Mouse (Mus musculus) kidney, embryonic 15.5 days (tissue): ENCODE data around the gene Polr2f. TPM values are rescaled to one million over a fixed set of nuclear protein-coding genes. Genes with fewer than 3 reads are reported as not detected.

ENCODE experiments used
- ATAC-seq: fragments of 200-750 bp; cut with Nextera tagmentation; replicated peaks from 2 replicates; pipeline ENCODE4 v1.8.0; 2017; ENCODE audit warnings: moderate TSS enrichment; ENCODE audit not compliant: low FRiP score
- H3K27ac ChIP-seq: fragments of 300-500 bp; sonication (generic); 2 replicates; pipeline ENCODE4 v1.5.1; 2015; ENCODE audit warnings: mild to moderate bottlenecking, inconsistent platforms
- H3K27me3 ChIP-seq: fragments of 300-500 bp; sonication (generic); 2 replicates; pipeline ENCODE4 v1.6.1; 2015; ENCODE audit warnings: inconsistent platforms
- H3K36me3 ChIP-seq: fragments of 300-500 bp; sonication (generic); 2 replicates; pipeline ENCODE4 v1.6.1; 2015; ENCODE audit warnings: inconsistent platforms
- H3K4me1 ChIP-seq: fragments of 300-500 bp; sonication (generic); 2 replicates; pipeline ENCODE4 v1.6.1; 2015; ENCODE audit warnings: inconsistent platforms
- H3K4me2 ChIP-seq: fragments of 300-500 bp; sonication (generic); 2 replicates; pipeline ENCODE4 v1.6.1; 2015; ENCODE audit warnings: moderate library complexity, mild to moderate bottlenecking, inconsistent platforms
- H3K4me3 ChIP-seq: fragments of 300-500 bp; sonication (generic); replicated peaks from 2 replicates; pipeline ENCODE4 v1.5.1; 2015; ENCODE audit warnings: mild to moderate bottlenecking, inconsistent platforms
- H3K9ac ChIP-seq: fragments of 300-500 bp; sonication (generic); 2 replicates; pipeline ENCODE4 v1.6.1; 2015; ENCODE audit warnings: mild to moderate bottlenecking, inconsistent platforms
- H3K9me3 ChIP-seq: fragments of 300-500 bp; sonication (generic); replicated peaks from 2 replicates; pipeline ENCODE4 v1.6.1; 2016; ENCODE audit warnings: inconsistent platforms
- WGBS: fragments of 180-500 bp; shearing (Covaris S2); methylation state at CpG from one replicate; pipeline ENCODE4 v1.1.7; 2015; ENCODE audit warnings: mixed read lengths; 5-methylcytosine and 5-hydroxymethylcytosine counted together
- polyA plus RNA-seq: library from polyadenylated mRNA; unstranded; fragments of >200 nt; fragmentation: Nextera tagmentation; extraction: Ambion mirVana; gene quantifications from 2 replicates; pipeline ENCODE4 v1.2.1, GENCODE M21; 2015

Gene Polr2f
- polyA plus RNA-seq, 1 experiment from 2014 or later, result 303 TPM

- Histone ChIP-seq H3K27ac (no peak overlapping the region), H3K4me2 (no peak overlapping the region), H3K4me3 (no peak overlapping the region), H3K4me1 (peaks cover 16% of the 10 kb centered on the region), H3K9ac (no peak overlapping the region), H3K27me3 (peaks cover 71% of the 10 kb centered on the region), H3K36me3 (no peaks in the 10 kb centered on the region), H3K9me3 (no peaks in the 10 kb centered on the region)
- WGBS, result 10% methylated on average over 15 of the region's 15 CpGs
- no peak for ATAC-seq
Observed at GRCm38 (mm10) chr15:79164251-79164650, 23.4 kb downstream of the Polr2f start.

- Histone ChIP-seq H3K4me2 (no peak within 1 kb of the TSS), H3K4me1 (peaks cover 19% of the 10 kb centered on the region), H3K9me3 (no peaks in the 10 kb centered on the region), H3K36me3 (no peaks in the 10 kb centered on the region), H3K4me3 (no peak within 1 kb of the TSS), H3K9ac (no peak within 1 kb of the TSS), H3K27ac (no peak within 1 kb of the TSS), H3K27me3 (peaks cover 62% of the 10 kb centered on the region)
- no peak for ATAC-seq
- WGBS, result 56% methylated on average over 5 of the region's 5 CpGs
Observed at GRCm38 (mm10) chr15:79165140-79165539, 24.3 kb downstream of the Polr2f start, which contains the start of gene Sox10. Gene Sox10 (minus strand): TSS chr15:79165240.

- H3K27me3 ChIP-seq, result peaks cover 47% of the 10 kb centered on the region
- H3K27ac ChIP-seq, result no peak overlapping the region
- H3K36me3 ChIP-seq, result no peaks in the 10 kb centered on the region
- H3K4me2 ChIP-seq, result no peak overlapping the region
- no peaks in the 10 kb centered on the region for H3K9me3 ChIP-seq
- peaks cover 19% of the 10 kb centered on the region for H3K4me1 ChIP-seq
- WGBS, result 53% methylated on average over 8 of the region's 8 CpGs
- H3K4me3 ChIP-seq, result no peak overlapping the region
- ATAC-seq, result no peak
- no peak overlapping the region for H3K9ac ChIP-seq
Observed at GRCm38 (mm10) chr15:79166712-79167111, 25.9 kb downstream of the Polr2f start.

- 0 out of 2 replicates have a peak, but pooled peaks have one; percentile 43 for ATAC-seq
- Histone ChIP-seq H3K4me3 (no peak overlapping the region), H3K9ac (no peak overlapping the region), H3K27ac (no peak overlapping the region), H3K4me1 (peaks cover 12% of the 10 kb centered on the region; the same call in 1 of the 2 replicates), H3K4me2 (no peak overlapping the region), H3K27me3 (no peaks in the 10 kb centered on the region), H3K9me3 (no peaks in the 10 kb centered on the region), H3K36me3 (no peaks in the 10 kb centered on the region)
- 35% methylated on average over 6 of the region's 6 CpGs for WGBS
Observed at GRCm38 (mm10) chr15:79176905-79177304, 36.1 kb downstream of the Polr2f start.

DNA sequence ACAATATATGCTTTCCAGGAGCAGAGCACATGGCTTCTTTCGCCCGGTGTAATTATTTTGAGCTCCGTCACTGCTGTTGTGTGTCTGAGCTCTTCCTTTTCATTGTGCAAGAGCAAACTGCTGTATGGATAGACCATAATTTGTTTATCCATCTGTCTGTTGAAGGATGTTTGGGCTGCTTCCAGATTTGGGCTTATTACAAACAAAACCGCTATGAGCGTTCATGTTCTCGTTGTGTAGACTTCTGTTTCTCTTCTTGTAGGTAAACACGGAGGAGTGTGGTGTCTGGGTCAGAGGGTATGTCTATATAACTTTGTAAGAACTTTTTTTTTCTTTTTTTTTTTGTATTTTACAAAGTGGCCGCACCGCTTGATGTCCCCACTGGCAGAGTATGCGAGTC is 44.4 kb downstream of the Polr2f start:
- Histone ChIP-seq H3K27me3 (no peaks in the 10 kb centered on the region), H3K27ac (no peak overlapping the region), H3K36me3 (no peaks in the 10 kb centered on the region), H3K4me3 (no peak overlapping the region), H3K9ac (no peak overlapping the region), H3K9me3 (no peaks in the 10 kb centered on the region), H3K4me1 (no peaks in the 10 kb centered on the region), H3K4me2 (no peak overlapping the region)
- no peak for ATAC-seq
- WGBS, result 81% methylated on average over 10 of the region's 10 CpGs

- Histone ChIP-seq H3K36me3 (no peaks in the 10 kb centered on the region), H3K27ac (no peak overlapping the region), H3K9me3 (no peaks in the 10 kb centered on the region), H3K9ac (no peak overlapping the region), H3K4me2 (no peak overlapping the region), H3K4me3 (no peak overlapping the region), H3K27me3 (no peaks in the 10 kb centered on the region), H3K4me1 (peaks cover 6% of the 10 kb centered on the region)
- WGBS, result 87% methylated on average over 8 of the region's 8 CpGs
- ATAC-seq, result no peak
Observed at GRCm38 (mm10) chr15:79187819-79188218, 47.0 kb downstream of the Polr2f start.

GRCm38 (mm10) chr15:79191426-79191825 is 50.6 kb downstream of the Polr2f start:
- Histone ChIP-seq H3K9ac (no peak overlapping the region), H3K4me1 (peaks cover 18% of the 10 kb centered on the region), H3K27ac (no peak overlapping the region), H3K4me2 (no peak overlapping the region), H3K27me3 (0 out of 2 replicates have a peak, but pooled peaks cover 4% of the 10 kb centered on the region), H3K4me3 (no peak overlapping the region), H3K36me3 (no peaks in the 10 kb centered on the region), H3K9me3 (no peaks in the 10 kb centered on the region)
- WGBS, result 97% methylated on average over 2 of the region's 2 CpGs
- ATAC-seq, result no peak

DNA sequence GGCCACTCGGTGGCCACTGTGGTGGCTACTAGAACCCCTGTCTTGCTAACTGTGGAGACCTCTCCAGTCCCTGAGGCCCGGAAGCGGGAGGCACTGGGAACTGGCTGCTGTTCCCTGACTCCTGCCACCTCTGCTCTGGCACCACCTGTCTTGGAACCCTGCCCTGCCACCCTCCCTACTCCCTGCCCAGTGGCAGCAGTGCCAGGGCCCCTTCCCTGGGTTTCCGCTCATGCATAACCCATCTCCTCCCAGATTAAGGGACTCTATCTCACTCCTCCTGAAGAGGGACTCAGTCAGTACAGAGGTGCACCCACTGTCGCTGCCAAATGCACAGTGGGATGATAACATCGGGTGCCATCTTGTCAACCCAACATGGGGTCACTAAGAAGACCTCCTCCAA is 51.6 kb downstream of the Polr2f start:
- Histone ChIP-seq H3K4me3 (no peak overlapping the region), H3K4me1 (peaks cover 18% of the 10 kb centered on the region), H3K27me3 (0 out of 2 replicates have a peak, but pooled peaks cover 4% of the 10 kb centered on the region), H3K9ac (no peak overlapping the region), H3K27ac (0 out of 2 replicates have a peak overlapping the region, but pooled peaks have one; percentile 41), H3K36me3 (no peaks in the 10 kb centered on the region), H3K4me2 (no peak overlapping the region), H3K9me3 (no peaks in the 10 kb centered on the region)
- 92% methylated on average over 6 of the region's 6 CpGs for WGBS
- no peak for ATAC-seq

GRCm38 (mm10) chr15:79192885-79193845 is 52.4 kb downstream of the Polr2f start:
- Histone ChIP-seq H3K27ac (peak overlapping the region; percentile 73), H3K4me1 (peaks cover 18% of the 10 kb centered on the region), H3K27me3 (0 out of 2 replicates have a peak, but pooled peaks cover 4% of the 10 kb centered on the region), H3K4me3 (no peak overlapping the region), H3K36me3 (no peaks in the 10 kb centered on the region), H3K4me2 (peak overlapping the region; percentile 33), H3K9ac (no peak overlapping the region; the same call in 1 of the 2 replicates), H3K9me3 (no peaks in the 10 kb centered on the region)
- 33% methylated on average over 27 of the region's 27 CpGs for WGBS
- no peak; the same call in 1 of the 2 replicates for ATAC-seq

GRCm38 (mm10) chr15:79194048-79194447 is 53.2 kb downstream of the Polr2f start:
- WGBS, result 67% methylated on average over 9 of the region's 9 CpGs

DNA sequence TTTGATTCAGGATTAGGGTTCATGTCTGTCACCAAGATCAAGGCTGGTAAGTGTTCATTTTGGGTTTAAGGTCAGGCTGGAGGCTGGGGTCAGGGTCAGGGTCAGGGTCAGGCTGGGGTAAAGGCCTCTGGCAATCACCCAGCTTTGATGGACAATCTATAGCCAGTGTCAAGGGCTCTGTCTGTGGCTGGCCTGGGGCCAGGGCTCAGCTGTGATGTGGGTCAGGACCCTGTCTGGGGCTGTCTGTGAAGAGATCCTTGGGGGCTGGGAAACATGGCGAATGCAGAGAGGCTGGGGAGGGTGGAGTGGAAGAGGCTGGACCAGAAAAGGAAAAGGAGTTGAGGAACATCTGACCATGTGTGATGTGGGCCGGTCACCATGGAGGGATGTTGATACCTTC is 54.1 kb downstream of the Polr2f start:
- Histone ChIP-seq H3K4me3 (no peak overlapping the region), H3K36me3 (no peaks in the 10 kb centered on the region), H3K9me3 (no peaks in the 10 kb centered on the region), H3K27me3 (0 out of 2 replicates have a peak, but pooled peaks cover 4% of the 10 kb centered on the region), H3K4me1 (peaks cover 18% of the 10 kb centered on the region), H3K27ac (no peak overlapping the region), H3K4me2 (no peak overlapping the region), H3K9ac (no peak overlapping the region)
- WGBS, result 65% methylated on average over 2 of the region's 2 CpGs
- ATAC-seq, result no peak

More at GRCm38 (mm10) chr15:79194048-79194447, 53.2 kb downstream of the Polr2f start:
- Histone ChIP-seq H3K4me3 (no peak overlapping the region), H3K27ac (no peak overlapping the region), H3K27me3 (0 out of 2 replicates have a peak, but pooled peaks cover 4% of the 10 kb centered on the region), H3K9me3 (no peaks in the 10 kb centered on the region), H3K9ac (no peak overlapping the region), H3K4me2 (no peak overlapping the region), H3K36me3 (no peaks in the 10 kb centered on the region), H3K4me1 (peaks cover 18% of the 10 kb centered on the region)
- no peak for ATAC-seq

DNA sequence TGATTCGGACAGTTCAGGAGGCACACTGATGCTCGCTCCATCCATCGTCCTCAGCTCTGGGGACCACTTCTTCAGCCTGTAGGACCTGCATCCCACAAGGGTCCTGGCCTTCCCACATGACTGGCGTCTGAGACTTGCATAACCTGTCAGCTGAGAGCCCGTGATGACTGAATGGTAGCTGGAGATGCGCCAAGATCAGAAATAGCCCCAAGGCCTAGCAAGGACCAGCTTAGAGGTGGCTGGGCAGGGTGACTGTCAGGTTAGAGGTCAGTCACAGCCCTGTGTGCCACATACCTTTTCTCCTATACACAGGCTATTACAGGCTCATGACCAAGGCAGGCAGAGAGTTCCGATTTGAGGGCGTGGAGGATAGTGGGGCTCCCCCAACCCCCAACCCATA is 54.7 kb downstream of the Polr2f start:
- no peak overlapping the region for H3K4me3 ChIP-seq
- peaks cover 18% of the 10 kb centered on the region for H3K4me1 ChIP-seq
- no peaks in the 10 kb centered on the region for H3K9me3 ChIP-seq
- WGBS, result 79% methylated on average over 8 of the region's 8 CpGs
- no peak for ATAC-seq
- no peak overlapping the region for H3K9ac ChIP-seq
- 0 out of 2 replicates have a peak, but pooled peaks cover 4% of the 10 kb centered on the region for H3K27me3 ChIP-seq
- H3K27ac ChIP-seq, result no peak overlapping the region
- no peaks in the 10 kb centered on the region for H3K36me3 ChIP-seq
- no peak overlapping the region for H3K4me2 ChIP-seq
